Mouse (Mus musculus) spleen, adult 2 months (tissue): ENCODE results near the gene Cadps. TPM values are rescaled to one million over a fixed set of nuclear protein-coding genes. Genes with fewer than 3 reads are reported as not detected.

Experiments
- DNase-seq, 2 experiments: peaks; one replicate each; pipeline versions ENCODE4 v3.0.0 to v3.0.0-alpha.2; 2012 to 2021; ENCODE audit warnings: low spot score in 2 of 2, low read depth in 1 of 2
- H3K27ac ChIP-seq: fragments of 200-500 bp; 2 replicates; pipeline ENCODE4 v1.5.1; 2012; ENCODE audit warnings: low read length, inconsistent platforms; ENCODE audit not compliant: insufficient read depth
- H3K27me3 ChIP-seq: fragments of 200-500 bp; 2 replicates; pipeline ENCODE4 v1.6.1; 2012; ENCODE audit warnings: mild to moderate bottlenecking, moderate library complexity, low read length, inconsistent platforms; ENCODE audit not compliant: control insufficient read depth, insufficient read depth
- H3K36me3 ChIP-seq: fragments of 200-500 bp; 2 replicates; pipeline ENCODE4 v1.6.1; 2012; ENCODE audit warnings: mild to moderate bottlenecking, low read length, inconsistent platforms; ENCODE audit not compliant: control insufficient read depth, insufficient read depth
- H3K4me1 ChIP-seq: fragments of 200-500 bp; 2 replicates; pipeline ENCODE4 v1.6.1; 2011; ENCODE audit warnings: inconsistent platforms; ENCODE audit not compliant: control insufficient read depth, insufficient read depth, insufficient read length
- H3K4me3 ChIP-seq: fragments of 200-500 bp; 2 replicates; pipeline ENCODE4 v1.5.1; 2011; ENCODE audit warnings: mild to moderate bottlenecking, inconsistent platforms; ENCODE audit not compliant: insufficient read depth, insufficient read length; ENCODE audit errors: extremely low read depth
- CTCF ChIP-seq: fragments of 200-500 bp; IDR thresholded peaks from 2 replicates; pipeline ENCODE4 v1.5.1; 2011; ENCODE audit warnings: mild to moderate bottlenecking, inconsistent platforms; ENCODE audit not compliant: insufficient read depth, insufficient read length, insufficient replicate concordance; ENCODE audit errors: extremely low read depth
- POLR2A ChIP-seq: fragments of 200-500 bp; IDR thresholded peaks from 2 replicates; pipeline ENCODE4 v1.6.1; 2011; ENCODE audit warnings: low read depth, low read length, inconsistent platforms
- WGBS: fragments of 180-500 bp; shearing (Covaris S2); methylation state at CpG from one replicate; pipeline ENCODE4 v1.1.7; 2018; 5-methylcytosine and 5-hydroxymethylcytosine counted together
- polyA plus RNA-seq: library from polyadenylated mRNA; depleted of rRNA; stranded (reverse); fragments of >200 nt; gene quantifications from 2 replicates; pipeline ENCODE4 v1.2.3, GENCODE M21; 2012

Gene Cadps
- polyA plus RNA-seq, 1 experiment = 0.04 TPM

DNA sequence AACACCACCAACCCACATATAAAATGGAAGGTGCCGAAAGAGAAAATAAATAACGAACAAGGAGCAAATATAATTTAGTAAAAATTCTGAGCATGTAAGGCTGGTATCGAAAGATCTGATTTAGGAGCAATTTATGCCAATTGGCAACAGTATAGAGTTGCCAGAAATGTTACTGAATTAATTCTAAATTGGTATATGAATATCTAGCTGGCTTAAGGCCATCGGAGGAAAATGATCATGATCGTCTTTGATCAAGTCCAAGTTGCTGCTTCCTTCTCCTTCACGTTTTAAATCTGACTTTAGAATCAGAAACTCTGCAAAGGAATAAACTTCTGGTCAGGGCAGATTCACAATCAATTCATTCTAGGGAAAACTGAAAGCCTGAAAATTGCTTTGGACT, 374.0 kb downstream of the Cadps start:
- WGBS = 91% methylated on average over 6 of the region's 6 CpGs
- Histone ChIP-seq H3K4me1 (no peaks in the 10 kb centered on the region), H3K4me3 (no peak overlapping the region), H3K27ac (no peak overlapping the region), H3K36me3 (no peaks in the 10 kb centered on the region), H3K27me3 (no peaks in the 10 kb centered on the region)
- TF ChIP-seq CTCF (no peak), POLR2A (no peak)
- no peak for DNase-seq

- WGBS = 86% methylated on average over 2 of the region's 2 CpGs
- H3K4me1 ChIP-seq = no peaks in the 10 kb centered on the region
- no peak for DNase-seq
- H3K4me3 ChIP-seq = no peak overlapping the region
- no peak overlapping the region for H3K27ac ChIP-seq
- no peaks in the 10 kb centered on the region for H3K36me3 ChIP-seq
- H3K27me3 ChIP-seq = no peaks in the 10 kb centered on the region
- TF ChIP-seq CTCF = no peak
- no peak for TF ChIP-seq POLR2A
Observed at GRCm38 (mm10) chr14:12441019-12441418, 381.9 kb downstream of the Cadps start.

DNA sequence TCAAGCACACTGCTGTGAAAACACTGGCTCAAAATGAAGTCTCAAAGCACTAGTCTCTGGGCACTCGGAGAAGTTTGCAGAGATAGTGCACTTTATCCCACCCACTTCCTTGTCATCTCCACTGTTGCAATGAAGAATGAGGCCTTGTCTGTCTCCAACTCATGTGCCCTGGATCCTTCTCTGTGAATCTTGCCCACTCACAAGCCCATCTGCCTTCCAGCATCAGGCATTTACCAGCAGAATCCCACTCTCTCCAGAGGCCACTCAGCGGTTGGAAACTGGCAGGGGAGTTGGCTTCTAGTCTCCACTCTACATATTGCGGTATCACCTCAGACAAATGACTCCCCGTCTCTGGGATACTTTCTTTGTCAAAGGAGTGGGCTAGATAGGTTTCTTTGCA, 384.9 kb downstream of the Cadps start:
- TF ChIP-seq POLR2A = no peak
- no peak for TF ChIP-seq CTCF
- no peak for DNase-seq
- Histone ChIP-seq H3K27me3 (no peaks in the 10 kb centered on the region), H3K36me3 (no peaks in the 10 kb centered on the region), H3K4me1 (no peaks in the 10 kb centered on the region), H3K27ac (no peak overlapping the region), H3K4me3 (no peak overlapping the region)
- 86% methylated on average over 4 of the region's 4 CpGs for WGBS

DNA sequence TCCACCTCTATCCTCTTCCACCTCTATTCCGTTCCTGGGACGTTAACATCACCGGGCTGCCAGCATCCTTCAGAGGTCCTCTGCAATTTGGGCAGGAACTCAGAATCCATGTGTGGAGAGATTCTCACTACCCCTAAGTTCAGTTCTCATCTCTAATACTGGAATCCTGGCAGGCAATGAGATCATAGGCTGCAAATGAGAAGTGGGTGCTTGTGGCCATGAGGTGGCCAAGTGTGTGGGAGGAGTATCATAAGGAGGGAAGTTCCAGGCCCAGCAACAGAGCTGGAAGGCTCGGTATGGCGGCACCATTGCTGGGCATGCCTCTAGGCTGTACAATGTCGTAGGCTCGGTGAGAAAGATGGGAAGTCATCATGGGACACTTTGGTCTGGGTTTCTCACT, 385.5 kb downstream of the Cadps start:
- no peak overlapping the region for H3K27ac ChIP-seq
- H3K36me3 ChIP-seq = no peaks in the 10 kb centered on the region
- H3K4me1 ChIP-seq = no peaks in the 10 kb centered on the region
- TF ChIP-seq POLR2A (no peak), CTCF (no peak)
- H3K27me3 ChIP-seq = no peaks in the 10 kb centered on the region
- no peak overlapping the region for H3K4me3 ChIP-seq
- 88% methylated on average over 7 of the region's 7 CpGs for WGBS
- no peak for DNase-seq

DNA sequence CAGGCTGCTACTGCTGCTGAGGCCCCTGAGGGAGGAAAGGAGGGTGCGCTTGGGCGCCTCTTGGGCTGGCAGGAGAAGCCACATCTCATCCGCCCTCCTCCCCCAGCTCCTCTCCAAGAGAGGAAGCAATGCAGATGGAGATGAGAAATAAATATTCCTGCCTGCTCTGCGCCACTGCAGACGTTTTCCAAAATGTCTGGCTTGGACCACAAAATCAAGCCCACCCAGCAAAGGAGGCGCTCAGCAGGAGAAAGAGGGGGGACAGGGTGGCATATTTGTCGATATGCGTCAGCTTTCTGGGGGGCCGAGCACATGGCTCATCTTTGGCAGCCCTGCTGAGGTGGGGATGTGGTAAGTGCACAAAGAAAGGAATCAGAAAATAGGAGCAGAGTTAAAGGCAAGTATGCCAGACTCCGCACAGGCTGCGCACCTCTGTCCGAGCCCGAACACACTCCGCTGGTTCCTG, 385.9 kb downstream of the Cadps start:
- 79% methylated on average over 14 of the region's 14 CpGs for WGBS
- no peak overlapping the region for H3K4me3 ChIP-seq

DNA sequence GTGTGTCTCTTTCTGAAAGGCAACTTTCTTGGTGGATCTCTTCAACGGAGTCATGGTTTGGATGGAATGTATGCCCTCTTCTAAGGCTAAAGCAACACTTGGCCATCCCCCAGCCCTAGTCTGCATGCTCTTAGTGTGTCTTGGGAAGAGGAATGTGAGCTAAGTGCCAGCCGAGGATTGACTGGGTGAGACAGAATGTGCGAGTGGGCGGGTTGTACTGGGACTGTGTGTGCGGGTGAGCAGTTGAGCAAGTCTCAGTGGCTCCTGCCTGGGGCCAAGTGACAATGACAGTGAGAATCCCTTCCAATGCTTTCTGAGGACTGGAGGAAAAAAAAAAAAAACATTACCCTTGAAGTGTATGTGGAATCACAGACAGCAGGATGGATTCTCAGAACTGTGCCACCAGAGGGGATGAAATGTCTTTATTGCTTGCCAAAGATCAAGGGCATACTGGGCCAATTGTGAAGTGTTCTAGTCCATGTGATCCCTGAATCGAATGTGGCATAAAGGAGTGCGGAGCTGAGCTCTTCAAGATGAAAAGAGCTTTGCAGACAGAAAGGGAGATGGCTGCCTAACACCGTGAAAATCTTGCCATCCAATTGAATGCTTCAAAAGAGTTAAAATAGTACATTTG, 394.7 kb downstream of the Cadps start:
- WGBS = 88% methylated on average over 8 of the region's 8 CpGs
- no peaks in the 10 kb centered on the region for H3K4me1 ChIP-seq
- no peak overlapping the region for H3K27ac ChIP-seq
- no peak overlapping the region for H3K4me3 ChIP-seq
- TF ChIP-seq POLR2A = no peak
- no peaks in the 10 kb centered on the region for H3K36me3 ChIP-seq
- no peaks in the 10 kb centered on the region for H3K27me3 ChIP-seq
- DNase-seq = no peak

More for the DNA sequence above, 385.9 kb downstream of the Cadps start:
- no peak for DNase-seq
- no peaks in the 10 kb centered on the region for H3K36me3 ChIP-seq
- no peak overlapping the region for H3K27ac ChIP-seq
- no peaks in the 10 kb centered on the region for H3K27me3 ChIP-seq
- TF ChIP-seq CTCF = no peak
- TF ChIP-seq POLR2A = no peak
- H3K4me1 ChIP-seq = no peaks in the 10 kb centered on the region

GRCm38 (mm10) chr14:12425311-12425710, 397.6 kb downstream of the Cadps start:
- H3K27ac ChIP-seq = no peak overlapping the region
- no peaks in the 10 kb centered on the region for H3K4me1 ChIP-seq
- DNase-seq = no peak
- H3K36me3 ChIP-seq = no peaks in the 10 kb centered on the region
- no peaks in the 10 kb centered on the region for H3K27me3 ChIP-seq
- H3K4me3 ChIP-seq = no peak overlapping the region
- WGBS = 69% methylated on average over 6 of the region's 6 CpGs
- TF ChIP-seq POLR2A = no peak
- no peak for TF ChIP-seq CTCF
